Mouse (Mus musculus) T-helper 1 cell (primary cell): ENCODE data around the gene Nlrp9c.
"Not testable (repeated sequence)": the region's sequence is repeated elsewhere in the genome, so short reads cannot be mapped to it uniquely, and the experiment has no call there.

Experiments
- in situ Hi-C: fragments of 300-600 bp; cut with MboI, MseI; formaldehyde crosslinking; loops from one replicate; pipeline ENCODE4 v1.15.1; 2025; ENCODE audit warnings: high pct_unique_total_duplicates

Nlrp9c gene

DNA sequence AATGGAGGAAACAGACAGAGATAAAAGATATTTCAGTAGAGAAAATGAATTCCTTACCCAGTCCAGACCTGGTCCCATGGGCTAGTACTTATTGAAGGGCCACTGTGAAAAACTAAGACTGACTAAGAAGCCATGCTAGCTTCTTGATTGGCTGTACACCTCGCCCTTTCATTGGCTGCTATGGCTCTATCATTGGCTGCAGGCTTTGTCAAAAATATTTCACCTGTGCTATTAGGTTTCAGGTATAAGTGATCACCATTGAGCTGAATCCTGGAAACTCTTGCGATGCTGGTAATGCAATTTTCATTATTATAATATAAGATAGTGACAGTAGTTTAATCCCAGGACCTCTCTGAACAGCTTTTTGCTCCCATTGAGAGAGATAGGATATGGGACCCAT is at the start of gene Nlrp9c:
TSS of gene Nlrp9c (minus strand) at position 101 of the 400 bp plus-strand sequence.
- in situ Hi-C loops = not testable (repeated sequence)

DNA sequence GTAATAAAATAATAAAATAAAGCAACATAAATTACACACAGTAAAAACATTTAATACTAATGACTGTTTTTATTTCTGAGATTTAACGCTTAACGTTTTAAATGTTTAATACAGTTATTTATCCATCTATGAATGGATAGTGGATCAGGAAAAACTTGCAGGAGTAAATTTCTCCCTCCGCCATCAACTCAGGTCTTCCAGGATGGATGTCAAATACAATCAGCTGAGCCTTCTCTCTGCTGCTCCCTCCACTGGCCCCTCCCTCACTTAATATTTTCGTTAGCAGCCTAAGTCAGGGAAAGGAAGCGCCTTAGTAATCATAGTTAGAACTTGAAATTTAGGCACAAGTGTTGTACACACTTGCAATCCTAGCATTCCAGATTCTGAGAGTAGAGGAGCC is 31.3 kb upstream of the Nlrp9c start, which contains the start of gene Nlrp4a:
TSS of gene Nlrp4a (plus strand) at position 301 of the 400 bp plus-strand sequence.
- in situ Hi-C loops = loop anchor here (5.0 kb wide), 1 partner anchor 72 kb away; no protein-coding TSS in a partner anchor

GRCm38 (mm10) chr7:26391811-26392210 is 11.7 kb downstream of the Nlrp9c start:
- in situ Hi-C loops = not testable (repeated sequence)

GRCm38 (mm10) chr7:26391137-26391536 is 12.4 kb downstream of the Nlrp9c start:
- in situ Hi-C loops = not testable (repeated sequence)

DNA sequence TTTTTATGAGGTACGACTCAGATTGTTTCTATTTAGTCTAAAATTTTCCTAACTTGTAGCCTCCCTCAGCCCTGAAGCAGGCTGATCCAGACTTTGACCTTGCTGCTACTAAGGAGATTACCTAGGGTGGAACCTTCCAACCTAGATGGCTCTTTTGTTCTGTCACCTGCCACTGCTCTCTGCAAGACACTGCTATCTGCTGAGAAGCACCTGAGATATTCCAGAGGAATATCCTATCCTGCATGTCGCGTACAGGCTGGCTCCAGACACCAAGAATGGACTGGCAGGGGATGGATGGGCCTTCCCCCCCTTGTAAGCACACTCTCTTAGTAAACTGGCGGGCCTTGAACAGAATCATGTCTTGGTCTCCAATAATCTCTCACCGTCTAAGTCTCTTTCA is 16.8 kb downstream of the Nlrp9c start:
- in situ Hi-C loops = not testable (repeated sequence)

GRCm38 (mm10) chr7:26380807-26381206 is 22.7 kb downstream of the Nlrp9c start:
- in situ Hi-C loops = no loop called here

DNA sequence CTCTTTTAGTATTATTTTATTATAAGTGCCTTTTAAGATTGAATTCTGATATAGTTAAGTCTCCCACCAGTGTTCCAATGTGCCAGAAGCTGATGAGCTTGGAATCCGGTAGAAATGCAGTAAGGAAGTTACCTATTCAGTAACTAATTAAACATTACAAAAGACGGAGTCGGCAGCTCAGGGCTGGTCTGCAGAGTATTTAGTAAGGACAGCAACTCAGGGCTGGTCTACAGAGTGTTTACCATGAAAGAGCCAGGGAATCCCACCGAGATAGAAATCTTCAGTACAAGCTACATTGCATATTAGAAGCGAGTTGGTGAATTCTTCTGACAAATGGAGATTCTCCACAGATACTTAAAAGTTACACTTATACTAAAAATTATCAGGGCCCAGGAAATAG is 30.3 kb downstream of the Nlrp9c start:
- in situ Hi-C loops = not testable (repeated sequence)

DNA sequence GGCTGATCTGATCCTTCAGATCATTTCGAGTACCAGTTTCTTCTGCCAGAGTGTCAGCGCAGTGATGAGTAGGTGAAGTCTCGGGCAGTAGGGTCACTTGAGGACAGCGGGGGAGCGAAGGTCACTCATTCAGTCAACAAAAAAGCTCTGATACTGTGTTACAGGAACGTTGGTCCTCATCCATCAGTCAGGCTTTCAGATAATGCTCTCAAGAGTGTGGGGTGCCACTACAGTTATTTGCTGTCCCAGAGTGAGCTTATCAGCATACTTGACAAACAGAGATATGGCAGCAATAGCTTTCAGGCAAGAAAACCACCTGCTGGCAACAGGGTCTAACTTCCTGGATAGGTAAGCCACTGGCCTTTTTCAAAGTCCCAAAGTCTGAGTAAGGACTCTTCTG is 46.8 kb downstream of the Nlrp9c start:
- in situ Hi-C loops = not testable (repeated sequence)

DNA sequence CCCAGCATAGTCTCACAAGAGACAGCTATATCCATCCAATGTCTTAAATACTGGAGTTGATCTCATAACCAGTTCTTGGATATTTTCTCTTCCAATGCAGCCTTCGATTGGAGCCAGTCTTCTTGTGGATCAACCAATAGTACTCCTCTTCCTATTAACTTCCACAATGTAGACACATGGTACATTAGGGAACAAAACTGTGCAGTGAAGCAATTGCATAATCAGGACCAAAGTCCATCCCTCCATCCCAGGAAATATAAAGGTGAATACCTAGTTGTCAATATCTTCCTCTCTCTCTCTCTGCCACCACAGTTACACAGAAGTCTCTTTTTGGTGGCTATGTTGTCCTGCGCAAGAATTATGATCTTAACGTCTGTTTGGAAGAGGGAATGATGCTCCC is 51.2 kb downstream of the Nlrp9c start:
- in situ Hi-C loops = loop anchor here (5.0 kb wide), 1 partner anchor 530 kb away; no protein-coding TSS in a partner anchor

DNA sequence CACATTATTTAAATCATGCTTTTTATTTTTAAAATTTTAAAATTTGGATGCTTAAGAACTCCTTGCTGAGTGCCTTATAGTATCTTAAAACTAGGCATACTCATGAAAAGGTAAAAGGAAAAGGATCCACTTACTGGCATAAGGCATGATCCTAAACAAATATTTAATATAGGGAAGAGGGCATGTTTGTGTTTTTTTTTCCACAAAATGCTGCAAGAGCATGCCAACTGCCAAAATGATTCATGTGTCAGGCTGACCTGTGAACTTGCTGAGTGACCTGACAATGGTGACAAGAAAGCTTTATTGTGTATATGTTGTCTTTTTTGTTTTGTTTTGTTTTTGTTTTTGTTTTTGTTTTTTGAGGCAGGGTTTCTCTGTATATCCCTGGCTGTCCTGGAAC is 53.3 kb downstream of the Nlrp9c start:
- in situ Hi-C loops = loop anchor here (5.0 kb wide), 1 partner anchor 532 kb away; no protein-coding TSS in a partner anchor

- in situ Hi-C loops = loop anchor here (10.0 kb wide), 1 partner anchor 534 kb away; no protein-coding TSS in a partner anchor
These were observed 83.1 kb downstream of the Nlrp9c start for GRCm38 (mm10) chr7:26320361-26320760.

- in situ Hi-C loops = loop anchor here (5.0 kb wide), 1 partner anchor 636 kb away; no protein-coding TSS in a partner anchor
These were observed 87.7 kb downstream of the Nlrp9c start for GRCm38 (mm10) chr7:26315809-26316208.

DNA sequence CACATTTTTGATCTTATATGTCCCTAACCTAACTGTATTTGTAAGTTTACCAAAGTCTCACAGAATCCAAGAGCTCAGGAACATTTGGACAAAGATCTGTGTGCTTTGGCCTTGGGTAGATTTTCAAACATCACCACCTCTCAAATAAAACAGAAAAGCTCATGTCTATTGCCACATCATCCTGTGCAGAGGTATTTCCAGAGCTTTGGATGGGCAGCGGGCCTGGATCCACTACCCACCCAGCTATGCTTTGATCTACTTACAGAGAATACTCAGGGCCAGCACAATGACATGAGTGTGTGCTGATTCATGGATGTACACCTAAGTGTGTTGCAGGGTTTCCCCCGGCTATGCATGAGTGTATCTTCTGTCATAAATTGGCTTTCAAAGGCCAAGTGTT is 88.3 kb downstream of the Nlrp9c start:
- in situ Hi-C loops = loop anchor here (5.0 kb wide), 1 partner anchor 637 kb away; no protein-coding TSS in a partner anchor

DNA sequence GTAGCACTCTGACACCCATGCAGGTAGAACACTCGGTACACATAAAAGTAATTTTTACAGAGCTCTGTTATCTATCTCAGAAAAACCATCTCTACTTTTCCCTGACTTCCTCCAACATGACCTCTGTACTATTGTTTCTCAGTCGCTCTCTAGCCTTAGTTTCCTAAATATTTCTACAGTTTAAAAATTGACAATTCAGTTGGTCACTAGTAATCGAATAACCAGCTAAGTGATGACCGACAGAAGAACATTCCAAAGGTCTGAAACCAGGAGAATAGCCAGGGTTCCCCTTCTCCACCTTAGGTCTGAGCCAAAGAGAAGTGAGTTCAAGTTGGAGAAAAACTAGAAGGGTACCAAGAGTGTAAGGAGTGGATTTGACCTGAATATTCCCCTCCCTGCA is 91.7 kb downstream of the Nlrp9c start:
- in situ Hi-C loops = not testable (repeated sequence)

GRCm38 (mm10) chr7:26306926-26307325 is 96.6 kb downstream of the Nlrp9c start, which contains the start of gene Cyp2a4:
Cyp2a4 (plus strand) TSS chr7:26307169.
- in situ Hi-C loops = not testable (repeated sequence)

GRCm38 (mm10) chr7:26303429-26304166 is 99.9 kb downstream of the Nlrp9c start:
- in situ Hi-C loops = loop anchor here (5.0 kb wide), 1 partner anchor 529 kb away; no protein-coding TSS in a partner anchor
